Mouse (Mus musculus) C2C12 (cell line): ENCODE measurements around the gene Ywhaq.

Source experiments
- CEBPB ChIP-seq: IDR thresholded peaks from one replicate; pipeline ENCODE4 v1.6.1; 2011; ENCODE audit warnings: low read depth, mild to moderate bottlenecking, control low read depth, moderate library complexity
- CTCF ChIP-seq: IDR thresholded peaks from one replicate; pipeline ENCODE4 v1.5.1; 2011; ENCODE audit not compliant: control insufficient read depth, insufficient read depth, insufficient read length
- MAX ChIP-seq: IDR thresholded peaks from one replicate; pipeline ENCODE4 v1.6.1; 2011; ENCODE audit warnings: mild to moderate bottlenecking, control low read depth
- USF1 ChIP-seq: IDR thresholded peaks from one replicate; pipeline ENCODE4 v1.6.1; 2011; ENCODE audit warnings: low read depth, mild to moderate bottlenecking, control low read depth, moderate library complexity

GRCm38 (mm10) chr12:21368376-21369086 is 48.9 kb downstream of the Ywhaq start:
- TF ChIP-seq CTCF (no peak), USF1 (no peak), MAX (no peak), CEBPB (no peak)
